Mouse (Mus musculus): ENCODE measurements around the gene Hsbp1.

The Hsbp1 gene

DNA sequence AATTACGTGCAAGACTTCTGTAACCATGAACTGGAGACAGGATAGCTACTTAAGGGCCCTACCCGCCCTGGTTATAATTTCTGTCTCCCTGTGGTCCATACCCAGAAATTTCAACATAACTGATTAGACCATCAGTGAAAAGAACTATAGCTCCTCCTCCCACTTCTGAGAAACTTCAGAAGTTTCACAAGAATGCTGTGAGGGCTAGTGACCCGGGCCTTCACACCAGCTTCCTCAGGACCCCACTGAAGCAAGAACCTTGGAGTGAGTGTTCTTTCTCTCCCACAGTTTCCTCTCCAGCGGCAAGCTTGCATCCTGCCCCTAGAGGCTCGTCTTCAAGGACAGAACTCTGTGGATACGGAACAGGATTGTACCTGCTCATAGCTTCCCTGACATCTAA lies 41.6 kb downstream of the Hsbp1 start:
- no peak for DNase-seq (ENCODE audit: low read depth, low spot score)

- no peak for DNase-seq (ENCODE audit: low read depth, low spot score)
Measured at GRCm38 (mm10) chr8:119386988-119387387, 42.7 kb downstream of the Hsbp1 start.

DNA sequence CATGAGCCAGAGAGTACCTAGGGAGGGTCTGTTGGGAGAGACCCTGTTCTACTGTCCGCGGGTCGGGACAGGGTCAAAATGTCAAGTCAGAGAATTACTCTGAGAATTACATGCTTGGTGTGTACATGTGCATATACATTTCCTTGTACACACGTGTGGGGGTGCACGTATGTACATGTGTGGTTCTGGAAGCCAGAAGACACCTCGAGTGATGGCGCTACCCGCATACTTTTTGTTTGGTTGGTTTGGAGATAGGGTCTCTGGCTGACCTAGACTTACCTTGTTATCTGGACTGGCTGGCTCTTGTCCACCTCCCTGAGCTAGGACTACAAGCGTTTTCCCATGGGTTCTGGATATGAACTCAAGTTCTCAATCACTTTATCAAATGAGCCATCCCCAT lies 49.8 kb downstream of the Hsbp1 start:
- no peak for DNase-seq (ENCODE audit: low read depth, low spot score)

DNA sequence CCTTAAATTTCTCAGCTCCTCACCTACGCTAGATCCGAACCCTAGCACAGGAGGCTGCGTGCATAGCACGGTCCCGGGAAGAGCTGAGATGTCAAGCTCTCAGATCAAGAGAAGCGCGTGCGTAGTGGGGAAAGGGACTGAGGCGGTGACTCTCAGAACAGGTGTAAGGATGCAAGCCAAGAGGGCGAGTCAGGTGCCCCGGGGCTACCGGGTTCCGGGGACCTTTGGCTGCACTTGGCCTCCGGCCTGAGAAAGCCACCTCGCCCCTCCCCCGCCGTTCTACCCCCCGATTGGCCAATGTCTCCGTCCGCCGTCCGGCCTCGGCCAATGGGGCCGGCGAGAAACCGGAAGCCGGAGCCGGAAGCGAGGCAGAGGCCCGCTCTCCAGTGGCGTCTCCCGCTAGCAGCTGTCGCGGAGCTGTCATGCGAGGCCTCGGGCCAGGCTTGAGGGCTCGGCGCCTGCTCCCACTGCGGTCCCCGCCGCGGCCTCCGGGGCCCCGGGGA lies 50.3 kb downstream of the Hsbp1 start, which contains the start of gene Mlycd:
Gene Mlycd, plus strand, starts transcription at position 355 of the 503 bp plus-strand sequence.
- peak; percentile 78 for DNase-seq (ENCODE audit: low read depth, low spot score)

GRCm38 (mm10) chr8:119395072-119395950 lies 51.0 kb downstream of the Hsbp1 start:
- peak; percentile 5 for DNase-seq (ENCODE audit: low read depth, low spot score)

All from 3T3-L1 (cell line).